Mouse (Mus musculus): ENCODE results near the gene Tst.

DNA sequence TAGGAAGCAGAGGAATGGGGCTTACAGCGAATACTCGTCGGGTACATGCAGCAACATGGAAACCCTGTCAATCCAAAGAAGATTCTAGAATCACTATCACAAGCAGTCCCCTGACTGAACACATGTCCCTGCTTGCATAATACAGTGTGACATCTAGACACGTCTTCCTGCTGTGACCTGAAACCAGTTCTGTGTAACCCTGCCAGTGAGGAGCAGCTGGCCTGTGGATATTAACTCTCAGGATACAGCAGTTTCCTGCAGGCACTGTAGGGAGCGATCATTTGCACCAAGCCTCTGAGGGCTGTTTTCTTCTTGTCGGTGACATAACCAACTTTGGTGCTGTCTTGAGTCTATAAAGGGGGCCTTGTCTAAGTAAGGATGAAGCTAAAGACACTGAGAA, 4.4 kb downstream of the Tst start:
- TF ChIP-seq EP300 (optimal IDR thresholded peaks at IDR 0.05): no peak
- no peak for TF ChIP-seq CTCF (IDR thresholded peaks at IDR 0.05; ENCODE audit: low read depth)

All from stomach, postnatal 0 days (tissue).